Mouse (Mus musculus): ENCODE data around the gene Catip.

Catip gene

GRCm38 (mm10) chr1:74342308-74342707 lies 19.6 kb upstream of the Catip start:
- DNase-seq (ENCODE audit: extremely low spot score, low read depth, low spot score) = no peak

- DNase-seq (ENCODE audit: extremely low spot score, low read depth, low spot score) = no peak
These were observed 18.7 kb upstream of the Catip start for GRCm38 (mm10) chr1:74343161-74343560.

- DNase-seq (ENCODE audit: extremely low spot score, low read depth, low spot score) = no peak
These were observed 17.6 kb upstream of the Catip start for GRCm38 (mm10) chr1:74344163-74344916.

GRCm38 (mm10) chr1:74351185-74351769 lies 10.6 kb upstream of the Catip start:
- no peak for DNase-seq (ENCODE audit: extremely low spot score, low read depth, low spot score)

GRCm38 (mm10) chr1:74352532-74353096 lies 9.3 kb upstream of the Catip start:
- DNase-seq (ENCODE audit: extremely low spot score, low read depth, low spot score) = no peak

GRCm38 (mm10) chr1:74353453-74354229 lies 8.3 kb upstream of the Catip start:
- DNase-seq (ENCODE audit: extremely low spot score, low read depth, low spot score) = no peak

- no peak for DNase-seq (ENCODE audit: extremely low spot score, low read depth, low spot score)
These were observed 4.4 kb upstream of the Catip start for GRCm38 (mm10) chr1:74357531-74357930.

- DNase-seq (ENCODE audit: extremely low spot score, low read depth, low spot score) = no peak
These were observed 1.9 kb upstream of the Catip start for GRCm38 (mm10) chr1:74359952-74360517.

GRCm38 (mm10) chr1:74362325-74363229 lies 669 bp downstream of the Catip start:
- no peak for DNase-seq (ENCODE audit: extremely low spot score, low read depth, low spot score)

- DNase-seq (ENCODE audit: extremely low spot score, low read depth, low spot score) = no peak
These were observed 1.5 kb downstream of the Catip start for GRCm38 (mm10) chr1:74363437-74363836.

GRCm38 (mm10) chr1:74364270-74364669 lies 2.4 kb downstream of the Catip start:
- DNase-seq (ENCODE audit: extremely low spot score, low read depth, low spot score) = no peak

- DNase-seq (ENCODE audit: extremely low spot score, low read depth, low spot score) = no peak
These were observed 6.2 kb downstream of the Catip start for GRCm38 (mm10) chr1:74367886-74368645.

GRCm38 (mm10) chr1:74370040-74370439 lies 8.1 kb downstream of the Catip start:
- no peak for DNase-seq (ENCODE audit: extremely low spot score, low read depth, low spot score)

- no peak for DNase-seq (ENCODE audit: extremely low spot score, low read depth, low spot score)
These were observed 11.5 kb downstream of the Catip start for GRCm38 (mm10) chr1:74373372-74373771.

GRCm38 (mm10) chr1:74374980-74375379 lies 13.1 kb downstream of the Catip start, which contains the start of gene Slc11a1:
Gene Slc11a1, plus strand, starts transcription at chr1:74375195.
- DNase-seq (ENCODE audit: extremely low spot score, low read depth, low spot score) = no peak

GRCm38 (mm10) chr1:74375561-74375960 lies 13.7 kb downstream of the Catip start:
- no peak for DNase-seq (ENCODE audit: extremely low spot score, low read depth, low spot score)

GRCm38 (mm10) chr1:74376396-74376795 lies 14.5 kb downstream of the Catip start:
- DNase-seq (ENCODE audit: extremely low spot score, low read depth, low spot score) = no peak

- DNase-seq (ENCODE audit: extremely low spot score, low read depth, low spot score) = no peak
These were observed 17.2 kb downstream of the Catip start for GRCm38 (mm10) chr1:74379058-74379504.

GRCm38 (mm10) chr1:74380484-74380883 lies 18.6 kb downstream of the Catip start:
- DNase-seq (ENCODE audit: extremely low spot score, low read depth, low spot score) = no peak
